Mouse (Mus musculus) midbrain, postnatal 0 days (tissue): ENCODE results near the gene Pom121. TPM values are rescaled to one million over a fixed set of nuclear protein-coding genes. Genes with fewer than 3 reads are reported as not detected.

Source experiments
- ATAC-seq: fragments of 200-750 bp; cut with Nextera tagmentation; 2 replicates; pipeline ENCODE4 v1.8.0; 2017; ENCODE audit warnings: moderate number of reproducible peaks, mild to moderate bottlenecking, moderate TSS enrichment, moderate library complexity; ENCODE audit not compliant: low FRiP score
- DNase-seq: peaks from one replicate; pipeline ENCODE4 v3.0.0-alpha.2; 2015; ENCODE audit warnings: low spot score
- H3K27ac ChIP-seq: fragments of 300-500 bp; sonication (generic); 2 replicates; pipeline ENCODE4 v1.5.1; 2014; ENCODE audit warnings: low read depth, mild to moderate bottlenecking, low read length, mixed read lengths
- H3K27me3 ChIP-seq: fragments of 300-500 bp; sonication (generic); 2 replicates; pipeline ENCODE4 v1.6.1; 2014; ENCODE audit warnings: low read length, control low read depth, mixed read lengths; ENCODE audit not compliant: insufficient read depth
- H3K36me3 ChIP-seq: fragments of 300-500 bp; sonication (generic); 2 replicates; pipeline ENCODE4 v1.6.1; 2014; ENCODE audit warnings: low read length, control low read depth, mixed read lengths; ENCODE audit not compliant: insufficient read depth
- H3K4me1 ChIP-seq: fragments of 300-500 bp; sonication (generic); 2 replicates; pipeline ENCODE4 v1.6.1; 2014; ENCODE audit warnings: mild to moderate bottlenecking, control low read depth, antibody characterized with exemption, low read length, mixed read lengths; ENCODE audit not compliant: insufficient read depth
- H3K4me2 ChIP-seq: fragments of 300-500 bp; sonication (generic); 2 replicates; pipeline ENCODE4 v1.6.1; 2014; ENCODE audit warnings: low read depth, mild to moderate bottlenecking, low read length, mixed read lengths; ENCODE audit not compliant: poor library complexity, severe bottlenecking
- H3K4me3 ChIP-seq: fragments of 300-500 bp; sonication (generic); 2 replicates; pipeline ENCODE4 v1.5.1; 2014; ENCODE audit warnings: low read depth, mild to moderate bottlenecking, low read length, moderate library complexity
- H3K9ac ChIP-seq: fragments of 300-500 bp; sonication (generic); replicated peaks from 2 replicates; pipeline ENCODE4 v1.6.1; 2014; ENCODE audit warnings: mild to moderate bottlenecking, low read length, moderate library complexity, mixed read lengths; ENCODE audit not compliant: poor library complexity, severe bottlenecking
- H3K9me3 ChIP-seq: fragments of 300-500 bp; sonication (generic); 2 replicates; pipeline ENCODE4 v1.6.1; 2016; ENCODE audit warnings: low read length, control low read depth
- CTCF ChIP-seq: IDR thresholded peaks from 2 replicates; pipeline ENCODE4 v1.5.1; 2016; ENCODE audit warnings: antibody characterized with exemption, mild to moderate bottlenecking
- WGBS: fragments of 180-500 bp; shearing (Covaris S2); extraction: QIAGEN DNeasy Blood & Tissue Kit; methylation state at CpG from one replicate; pipeline ENCODE4 v1.1.7; 2014; 5-methylcytosine and 5-hydroxymethylcytosine counted together
- polyA plus RNA-seq: library from polyadenylated mRNA; unstranded; fragments of >200 nt; fragmentation: Nextera tagmentation; extraction: Ambion mirVana; gene quantifications from 2 replicates; pipeline ENCODE4 v1.2.1, GENCODE M21; 2015
- total RNA-seq: library from RNA; depleted of rRNA; stranded (reverse); fragments of >200 nt; gene quantifications from 2 replicates; pipeline ENCODE4 v1.2.3, GENCODE M21; 2014

Gene Pom121
- total and polyA plus RNA-seq, 2 experiments from 2014 or later, result 8.5 to 12.8 TPM

- no peak overlapping the region for H3K9ac ChIP-seq
- no peak overlapping the region for H3K27ac ChIP-seq
- WGBS, result 51% methylated on average over 5 of the region's 5 CpGs
- H3K9me3 ChIP-seq, result no peaks in the 10 kb centered on the region
- DNase-seq, result peak; percentile 64
- H3K4me2 ChIP-seq, result no peak overlapping the region
- peaks cover 13% of the 10 kb centered on the region; the same call in 1 of the 2 replicates for H3K36me3 ChIP-seq
- no peak for ATAC-seq
- TF ChIP-seq CTCF, result peak; percentile 74
- H3K4me1 ChIP-seq, result no peaks in the 10 kb centered on the region
- H3K27me3 ChIP-seq, result no peaks in the 10 kb centered on the region
- no peak overlapping the region for H3K4me3 ChIP-seq
Observed at GRCm38 (mm10) chr5:135395826-135396225, 1.5 kb upstream of the Pom121 start.

GRCm38 (mm10) chr5:135383771-135384170, 10.6 kb downstream of the Pom121 start:
- Histone ChIP-seq H3K27ac (no peak overlapping the region), H3K36me3 (peaks cover 78% of the 10 kb centered on the region), H3K4me3 (no peak overlapping the region), H3K27me3 (no peaks in the 10 kb centered on the region), H3K4me1 (no peaks in the 10 kb centered on the region), H3K9ac (no peak overlapping the region), H3K4me2 (no peak overlapping the region), H3K9me3 (no peaks in the 10 kb centered on the region)
- TF ChIP-seq CTCF, result no peak
- DNase-seq, result no peak
- WGBS, result 86% methylated on average over 10 of the region's 10 CpGs
- no peak for ATAC-seq

GRCm38 (mm10) chr5:135382746-135383145, 11.6 kb downstream of the Pom121 start:
- no peaks in the 10 kb centered on the region for H3K4me1 ChIP-seq
- DNase-seq (no peak), ATAC-seq (no peak)
- H3K27me3 ChIP-seq, result no peaks in the 10 kb centered on the region
- H3K9me3 ChIP-seq, result no peaks in the 10 kb centered on the region
- 92% methylated on average over 7 of the region's 7 CpGs for WGBS
- no peak overlapping the region for H3K4me3 ChIP-seq
- no peak for TF ChIP-seq CTCF
- no peak overlapping the region for H3K9ac ChIP-seq
- no peak overlapping the region for H3K4me2 ChIP-seq
- H3K36me3 ChIP-seq, result peaks cover 86% of the 10 kb centered on the region
- H3K27ac ChIP-seq, result no peak overlapping the region

- Histone ChIP-seq H3K4me2 (no peak overlapping the region), H3K9ac (no peak overlapping the region), H3K4me1 (no peaks in the 10 kb centered on the region), H3K27me3 (no peaks in the 10 kb centered on the region), H3K27ac (no peak overlapping the region), H3K9me3 (no peaks in the 10 kb centered on the region), H3K4me3 (no peak overlapping the region), H3K36me3 (peaks cover 80% of the 10 kb centered on the region)
- no peak for DNase-seq
- WGBS, result 94% methylated on average over 10 of the region's 10 CpGs
- TF ChIP-seq CTCF, result no peak
- no peak for ATAC-seq
Observed at GRCm38 (mm10) chr5:135381356-135381925, 12.9 kb downstream of the Pom121 start.

- Histone ChIP-seq H3K4me1 (no peaks in the 10 kb centered on the region), H3K9ac (no peak overlapping the region), H3K36me3 (peaks cover 85% of the 10 kb centered on the region), H3K27ac (no peak overlapping the region), H3K4me3 (no peak overlapping the region), H3K27me3 (no peaks in the 10 kb centered on the region), H3K4me2 (no peak overlapping the region), H3K9me3 (no peaks in the 10 kb centered on the region)
- WGBS, result 91% methylated on average over 4 of the region's 4 CpGs
- no peak for DNase-seq
- ATAC-seq, result no peak
- no peak for TF ChIP-seq CTCF
Observed at GRCm38 (mm10) chr5:135380681-135381080, 13.7 kb downstream of the Pom121 start.

GRCm38 (mm10) chr5:135376341-135376740, 18.0 kb downstream of the Pom121 start:
- Histone ChIP-seq H3K4me1 (no peaks in the 10 kb centered on the region), H3K36me3 (peaks cover 79% of the 10 kb centered on the region), H3K27me3 (no peaks in the 10 kb centered on the region), H3K4me3 (no peak overlapping the region), H3K27ac (no peak overlapping the region), H3K9ac (no peak overlapping the region), H3K4me2 (no peak overlapping the region), H3K9me3 (no peaks in the 10 kb centered on the region)
- 67% methylated on average over 2 of the region's 2 CpGs for WGBS
- TF ChIP-seq CTCF, result no peak
- DNase-seq (no peak), ATAC-seq (no peak)
